In genomic region chr2:58565267-58565666, GRCm38 (mm10) we compare ENCODE assay signal across 8 mouse cellular contexts. TPM values are rescaled to one million over a fixed set of nuclear protein-coding genes. Genes with fewer than 3 reads are reported as not detected.
DNase-seq lines count a peak whose midpoint lies in the region; ATAC-seq lines count a peak whose summit lies in the region.

No protein-coding gene starts in this region.

- DNase-seq in layer of hippocampus, adult 9-11 months: peak; percentile 29
- no peak for DNase-seq in layer of hippocampus, adult 9-10 months (ENCODE audit: low spot score)
- peak; percentile 35 to 79 for DNase-seq in left cerebral cortex, adult 8-10 months (ENCODE audit: low spot score in 2 of 2)
- DNase-seq in natural killer cell, adult 2 months (ENCODE audit: low spot score in 2 of 2): no peak
- no peak for DNase-seq in urinary bladder, adult 2 months (ENCODE audit: low spot score)

- peak overlapping the region; percentile 57 for H3K4me2 ChIP-seq in embryonic facial prominence, embryonic 15.5 days (replicated peaks)
- peak overlapping the region; percentile 75 for H3K4me2 ChIP-seq in heart, embryonic 14.5 days (ENCODE audit: low read length)
- peak overlapping the region; percentile 72 for H3K4me2 ChIP-seq in midbrain, embryonic 13.5 days (replicated peaks)

- peak overlapping the region; percentile 98; the same call in 1 of the 2 replicates for H3K27ac ChIP-seq in embryonic facial prominence, embryonic 15.5 days (replicated peaks)
- H3K27ac ChIP-seq in heart, embryonic 14.5 days (replicated peaks in 1 of 2; ENCODE audit: control insufficient read depth in 1 of 2, insufficient read depth in 1 of 2, low read depth in 2 of 2, low read length in 2 of 2): peak overlapping the region; percentile 93 to 99
- no peak overlapping the region for H3K27ac ChIP-seq in midbrain, embryonic 13.5 days

- H3K4me1 ChIP-seq in embryonic facial prominence, embryonic 15.5 days: peaks cover 46% of the 10 kb centered on the region
- peaks cover 25 to 46% of the 10 kb centered on the region in 2 experiments for H3K4me1 ChIP-seq in heart, embryonic 14.5 days (ENCODE audit: control insufficient read depth in 2 of 2, insufficient read depth in 2 of 2, low read length in 2 of 2)
- peaks cover 45% of the 10 kb centered on the region for H3K4me1 ChIP-seq in midbrain, embryonic 13.5 days (replicated peaks)

- H3K4me3 ChIP-seq in embryonic facial prominence, embryonic 15.5 days (replicated peaks): peak overlapping the region; percentile 85
- H3K4me3 ChIP-seq in heart, embryonic 14.5 days (ENCODE audit: control insufficient read depth in 1 of 2, insufficient read depth in 1 of 2, low read depth in 1 of 2, low read length in 2 of 2): peak overlapping the region; percentile 90 to 95
- H3K4me3 ChIP-seq in midbrain, embryonic 13.5 days (replicated peaks): peak overlapping the region; percentile 91

- no peaks in the 10 kb centered on the region for H3K9me3 ChIP-seq in embryonic facial prominence, embryonic 15.5 days (replicated peaks)
- no peaks in the 10 kb centered on the region for H3K9me3 ChIP-seq in heart, embryonic 14.5 days (ENCODE audit: control insufficient read depth, low read length)
- no peaks in the 10 kb centered on the region for H3K9me3 ChIP-seq in midbrain, embryonic 13.5 days

- WGBS in embryonic facial prominence, embryonic 15.5 days: 35% methylated on average over 6 of the region's 6 CpGs
- WGBS in heart, embryonic 14.5 days: 12% methylated on average over 6 of the region's 6 CpGs
- 60% methylated on average over 6 of the region's 6 CpGs for WGBS in midbrain, embryonic 13.5 days

- H3K9ac ChIP-seq in embryonic facial prominence, embryonic 15.5 days: no peak overlapping the region
- H3K9ac ChIP-seq in heart, embryonic 14.5 days (ENCODE audit: low read length): peak overlapping the region; percentile 96
- peak overlapping the region; percentile 91 for H3K9ac ChIP-seq in midbrain, embryonic 13.5 days (replicated peaks)

- ATAC-seq in embryonic facial prominence, embryonic 15.5 days (ENCODE audit: insufficient number of reproducible peaks, low FRiP score, low TSS enrichment, low read depth): no peak
- peak; percentile 14; the same call in 1 of the 2 replicates for ATAC-seq in heart, embryonic 14.5 days (ENCODE audit: insufficient number of reproducible peaks, insufficient read depth, low FRiP score, low read depth)
- ATAC-seq in midbrain, embryonic 13.5 days: no peak

- H3K27me3 ChIP-seq in embryonic facial prominence, embryonic 15.5 days: no peaks in the 10 kb centered on the region
- no peaks in the 10 kb centered on the region for H3K27me3 ChIP-seq in heart, embryonic 14.5 days (ENCODE audit: control insufficient read depth, insufficient read depth, low read length)
- no peaks in the 10 kb centered on the region for H3K27me3 ChIP-seq in midbrain, embryonic 13.5 days

- no peaks in the 10 kb centered on the region for H3K36me3 ChIP-seq in embryonic facial prominence, embryonic 15.5 days
- no peaks in the 10 kb centered on the region for H3K36me3 ChIP-seq in heart, embryonic 14.5 days (ENCODE audit: control insufficient read depth, insufficient read depth, low read length)
- H3K36me3 ChIP-seq in midbrain, embryonic 13.5 days: no peaks in the 10 kb centered on the region

RNA-seq across cellular contexts. Expression of gene Acvr1, which starts 1.7 kb away (rescaled TPM):
- polyA plus RNA-seq in embryonic facial prominence, embryonic 15.5 days (2015; fragmentation: Nextera tagmentation; extraction: Ambion mirVana): 9.2 and 10.4 TPM in 2 replicates
- 12.5 and 12.6 TPM in 2 replicates for polyA plus RNA-seq in heart, embryonic 14.5 days (2014; fragmentation: Nextera tagmentation; extraction: Ambion mirVana)
- 10 to 100 TPM; 31.4 to 37.6 (median 32.6) TPM for total RNA-seq in left cerebral cortex, adult 8-10 months (2022)
- 3.6 and 4.2 TPM in 2 replicates for polyA plus RNA-seq in midbrain, embryonic 13.5 days (2015; fragmentation: Nextera tagmentation; extraction: Ambion mirVana)
- 21.9 and 31.2 TPM in 2 replicates for polyA plus RNA-seq in urinary bladder, adult 2 months (2012; rRNA removed)

RNA-seq across cellular contexts. Expression of gene Upp2, which starts 1.8 kb away (rescaled TPM):
- 10.3 and 11.0 TPM in 2 replicates for polyA plus RNA-seq in embryonic facial prominence, embryonic 15.5 days (2015; fragmentation: Nextera tagmentation; extraction: Ambion mirVana)
- 6.1 and 7.5 TPM in 2 replicates for polyA plus RNA-seq in heart, embryonic 14.5 days (2014; fragmentation: Nextera tagmentation; extraction: Ambion mirVana)
- total RNA-seq in left cerebral cortex, adult 8-10 months (2022): 10 to 100 TPM; 29.5 to 35.7 (median 33.4) TPM
- 9.8 and 11.6 TPM in 2 replicates for polyA plus RNA-seq in midbrain, embryonic 13.5 days (2015; fragmentation: Nextera tagmentation; extraction: Ambion mirVana)
- 14.5 and 14.9 TPM in 2 replicates for polyA plus RNA-seq in urinary bladder, adult 2 months (2012; rRNA removed)

Comparison
In these comparisons a context has a peak if more than half of its experiments do, and no peak if none do; other contexts are left out.
1. DNase-seq: peak in layer of hippocampus, adult 9-11 months (single experiment) and left cerebral cortex, adult 8-10 months (2 of 2); none in layer of hippocampus, adult 9-10 months (single experiment), natural killer cell, adult 2 months (0 of 2) and urinary bladder, adult 2 months (single experiment).
2. Peak in every context shown above with its lines, with median percentiles within 50 percentile points of each other: H3K4me2 ChIP-seq and H3K4me3 ChIP-seq.